Mouse (Mus musculus) midbrain, embryonic 16.5 days (tissue): ENCODE measurements around the gene Colq. TPM values are rescaled to one million over a fixed set of nuclear protein-coding genes. Genes with fewer than 3 reads are reported as not detected.
A peak's percentile ranks its signal among the peaks of the same experiment; 100 is the strongest.

Source experiments
- ATAC-seq: fragments of 200-750 bp; cut with Nextera tagmentation; 2 replicates; pipeline ENCODE4 v1.8.0; 2017; ENCODE audit warnings: moderate TSS enrichment
- H3K27ac ChIP-seq: fragments of 300-500 bp; sonication (generic); 2 replicates; pipeline ENCODE4 v1.5.1; 2014; ENCODE audit warnings: mild to moderate bottlenecking, low read length, mixed read lengths
- H3K27me3 ChIP-seq: fragments of 300-500 bp; sonication (generic); 2 replicates; pipeline ENCODE4 v1.6.1; 2014; ENCODE audit warnings: low read depth, low read length, mixed read lengths; ENCODE audit not compliant: control insufficient read depth, insufficient read depth
- H3K36me3 ChIP-seq: fragments of 300-500 bp; sonication (generic); 2 replicates; pipeline ENCODE4 v1.6.1; 2014; ENCODE audit warnings: mild to moderate bottlenecking, low read length, moderate library complexity, mixed read lengths; ENCODE audit not compliant: control insufficient read depth, insufficient read depth
- H3K4me1 ChIP-seq: fragments of 300-500 bp; sonication (generic); 2 replicates; pipeline ENCODE4 v1.6.1; 2014; ENCODE audit warnings: mild to moderate bottlenecking, low read length, mixed read lengths; ENCODE audit not compliant: control insufficient read depth, insufficient read depth
- H3K4me2 ChIP-seq: fragments of 300-500 bp; sonication (generic); 2 replicates; pipeline ENCODE4 v1.6.1; 2014; ENCODE audit warnings: mild to moderate bottlenecking, low read length, mixed read lengths
- H3K4me3 ChIP-seq: fragments of 300-500 bp; sonication (generic); 2 replicates; pipeline ENCODE4 v1.5.1; 2014; ENCODE audit warnings: low read depth, mild to moderate bottlenecking, low read length, moderate library complexity, mixed read lengths
- H3K9ac ChIP-seq: fragments of 300-500 bp; sonication (generic); 2 replicates; pipeline ENCODE4 v1.6.1; 2014; ENCODE audit warnings: low read depth, low read length, mixed read lengths
- H3K9me3 ChIP-seq: fragments of 300-500 bp; sonication (generic); replicated peaks from 2 replicates; pipeline ENCODE4 v1.6.1; 2014; ENCODE audit warnings: mild to moderate bottlenecking, low read length, mixed read lengths; ENCODE audit not compliant: control insufficient read depth, poor library complexity, severe bottlenecking
- WGBS: fragments of 180-500 bp; shearing (Covaris S2); extraction: QIAGEN DNeasy Blood & Tissue Kit; methylation state at CpG from one replicate; pipeline ENCODE4 v1.1.7; 2014; 5-methylcytosine and 5-hydroxymethylcytosine counted together
- polyA plus RNA-seq: library from polyadenylated mRNA; unstranded; fragments of >200 nt; fragmentation: Nextera tagmentation; extraction: Ambion mirVana; gene quantifications from 2 replicates; pipeline ENCODE4 v1.2.1, GENCODE M21; 2015

Gene Colq
- polyA plus RNA-seq, 1 experiment from 2014 or later: not detected

DNA sequence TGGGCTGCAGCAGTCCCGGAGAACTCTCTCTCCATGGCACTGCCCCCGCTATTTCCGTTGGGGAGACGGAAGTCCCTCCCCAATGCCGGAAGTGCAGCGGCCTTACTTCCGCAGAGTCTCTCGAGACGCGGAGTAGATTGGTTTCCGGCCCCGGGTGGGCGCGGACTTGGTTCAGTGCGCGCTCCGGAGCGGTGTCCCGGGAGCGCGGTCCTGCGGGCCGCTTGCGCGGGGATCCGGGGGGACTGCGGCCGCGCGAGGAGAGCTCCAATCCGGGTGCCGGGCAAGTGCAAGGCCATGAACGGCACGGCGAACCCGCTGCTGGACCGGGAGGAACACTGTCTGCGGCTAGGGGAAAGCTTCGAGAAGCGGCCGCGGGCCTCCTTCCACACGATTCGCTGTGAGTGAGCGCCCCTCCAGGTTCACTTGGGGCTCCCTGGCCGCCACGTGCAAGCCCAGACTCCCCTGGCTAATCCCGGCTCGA is 96.1 kb downstream of the Colq start, which contains the start of gene Mettl6:
Gene Mettl6 (minus strand): TSS at position 66 of the 481 bp plus-strand sequence.
- ATAC-seq: peak; percentile 97
- Histone ChIP-seq H3K9ac (peak within 1 kb of the TSS; percentile 90), H3K27me3 (no peaks in the 10 kb centered on the region), H3K4me1 (peaks cover 32% of the 10 kb centered on the region), H3K9me3 (no peaks in the 10 kb centered on the region), H3K4me2 (peak within 1 kb of the TSS; percentile 87), H3K36me3 (peaks cover 7% of the 10 kb centered on the region; the same call in 1 of the 2 replicates), H3K4me3 (peak within 1 kb of the TSS; percentile 94), H3K27ac (peak within 1 kb of the TSS; percentile 79)
- under 1% methylated on average over 49 of the region's 49 CpGs for WGBS

DNA sequence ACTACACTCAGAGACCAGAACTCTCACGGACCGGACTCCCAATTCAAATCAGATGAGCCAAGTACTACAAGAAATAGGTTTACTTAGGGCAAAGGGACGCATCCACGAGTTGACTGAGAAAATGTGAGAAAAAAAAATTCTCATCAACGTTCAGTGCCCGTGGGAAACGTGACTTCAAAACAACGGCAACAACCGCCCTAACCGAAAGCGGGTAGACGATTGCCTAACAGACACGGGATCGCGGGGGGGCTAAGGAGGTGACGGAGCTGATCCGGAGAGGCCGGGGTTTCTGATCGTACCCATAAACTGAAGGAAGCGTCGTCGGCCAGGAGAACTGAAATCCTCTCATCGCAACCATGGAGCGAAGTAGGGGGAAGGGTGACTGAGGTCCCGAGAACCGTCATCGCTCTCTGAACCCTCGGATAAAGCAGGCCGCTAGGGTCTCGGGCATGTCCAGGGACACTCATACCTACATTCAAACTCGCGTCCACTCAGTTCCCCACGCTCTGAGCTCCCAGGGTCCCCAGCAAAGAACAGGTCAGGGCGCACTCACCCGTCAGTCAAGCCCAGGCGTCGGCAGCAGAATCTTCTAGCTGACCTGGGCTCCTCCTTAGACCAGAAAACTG is 96.7 kb downstream of the Colq start, which contains the start of gene Eaf1:
Gene Eaf1 (plus strand): TSS at position 51 of the 626 bp plus-strand sequence.
- 2% methylated on average over 37 of the region's 37 CpGs for WGBS
- peak within 1 kb of the TSS; percentile 79 for H3K27ac ChIP-seq
- peak; percentile 47 for ATAC-seq

DNA sequence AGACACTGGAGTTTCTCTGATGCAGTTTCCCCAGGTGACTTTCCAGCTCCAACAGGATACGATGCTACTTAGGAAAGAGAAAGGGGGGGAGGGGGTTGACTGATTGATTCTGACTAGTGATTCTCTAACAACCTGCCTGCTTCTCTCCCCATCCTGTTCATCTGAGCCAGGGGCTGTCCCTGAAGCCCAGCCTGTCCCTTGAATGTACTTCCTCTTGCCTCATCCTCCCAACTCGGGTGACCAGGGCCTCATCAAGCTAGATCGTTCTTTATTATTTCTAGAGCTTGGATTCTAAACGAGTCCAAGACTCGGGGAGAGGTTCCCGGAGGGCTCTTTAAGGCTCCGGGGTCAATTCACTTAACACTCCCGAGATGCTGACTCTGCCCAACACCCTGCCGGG is 97.2 kb downstream of the Colq start:
- Histone ChIP-seq H3K36me3 (peaks cover 7% of the 10 kb centered on the region), H3K4me1 (peaks cover 32% of the 10 kb centered on the region), H3K27ac (no peak overlapping the region), H3K4me2 (peak overlapping the region; percentile 87), H3K27me3 (no peaks in the 10 kb centered on the region), H3K9ac (peak overlapping the region; percentile 90), H3K9me3 (no peaks in the 10 kb centered on the region), H3K4me3 (peak overlapping the region; percentile 94)
- 52% methylated on average over 9 of the region's 9 CpGs for WGBS
- no peak for ATAC-seq

More for the DNA sequence above, 96.7 kb downstream of the Colq start, which contains the start of gene Eaf1:
- peak within 1 kb of the TSS; percentile 94 for H3K4me3 ChIP-seq
- no peaks in the 10 kb centered on the region for H3K9me3 ChIP-seq
- H3K4me1 ChIP-seq: peaks cover 32% of the 10 kb centered on the region
- H3K27me3 ChIP-seq: no peaks in the 10 kb centered on the region
- peak within 1 kb of the TSS; percentile 90 for H3K9ac ChIP-seq
- H3K4me2 ChIP-seq: peak within 1 kb of the TSS; percentile 87
- peaks cover 5% of the 10 kb centered on the region; the same call in 1 of the 2 replicates for H3K36me3 ChIP-seq

DNA sequence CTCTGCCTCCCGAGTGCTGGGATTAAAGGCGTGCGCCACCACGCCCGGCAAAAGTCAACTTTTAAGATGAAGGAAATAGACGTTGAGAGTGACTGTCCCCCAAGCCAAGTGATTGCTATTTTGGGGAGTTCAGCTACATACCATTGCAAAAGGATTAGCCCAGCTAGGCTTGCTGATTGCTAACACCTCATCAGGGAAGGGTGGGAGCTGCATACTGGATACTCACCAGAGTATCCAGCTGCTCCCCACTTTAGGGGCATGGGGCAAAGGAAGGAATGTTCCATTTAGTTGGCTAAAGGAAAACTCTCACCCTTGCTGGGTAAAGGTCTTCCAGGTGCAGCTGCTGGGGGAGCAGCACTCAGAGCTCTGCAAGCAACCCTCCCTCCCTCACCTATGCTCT is 103.1 kb downstream of the Colq start:
- Histone ChIP-seq H3K27ac (no peak overlapping the region), H3K4me2 (no peak overlapping the region), H3K9me3 (no peaks in the 10 kb centered on the region), H3K27me3 (no peaks in the 10 kb centered on the region), H3K9ac (no peak overlapping the region), H3K4me1 (peaks cover 5% of the 10 kb centered on the region), H3K4me3 (no peak overlapping the region), H3K36me3 (peaks cover 29% of the 10 kb centered on the region)
- no peak for ATAC-seq
- 92% methylated on average over 6 of the region's 6 CpGs for WGBS

DNA sequence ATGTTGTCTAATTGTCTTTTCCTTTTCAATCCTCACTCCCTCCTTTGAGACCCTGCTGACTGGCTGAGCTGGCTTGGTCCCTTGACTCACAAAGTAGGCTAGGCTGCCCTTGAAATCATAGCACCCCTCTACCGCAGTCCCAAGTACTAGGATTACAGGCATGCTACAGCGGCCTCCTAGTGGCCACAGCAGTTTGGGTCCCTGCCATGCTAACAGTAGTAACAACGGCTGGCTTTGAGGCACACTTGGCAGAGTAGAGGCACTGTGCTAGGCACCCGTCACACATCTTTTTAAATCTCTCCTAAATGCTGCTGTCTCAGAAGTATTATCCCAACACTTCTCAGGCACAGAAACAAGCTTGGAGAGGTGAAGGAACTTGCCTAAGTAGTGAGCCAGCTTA is 104.7 kb downstream of the Colq start:
- Histone ChIP-seq H3K27me3 (no peaks in the 10 kb centered on the region), H3K9ac (no peak overlapping the region), H3K4me1 (no peaks in the 10 kb centered on the region), H3K9me3 (no peaks in the 10 kb centered on the region), H3K4me3 (no peak overlapping the region), H3K4me2 (no peak overlapping the region), H3K27ac (no peak overlapping the region), H3K36me3 (peaks cover 42% of the 10 kb centered on the region)
- WGBS: 87% methylated on average over 4 of the region's 4 CpGs
- no peak for ATAC-seq

DNA sequence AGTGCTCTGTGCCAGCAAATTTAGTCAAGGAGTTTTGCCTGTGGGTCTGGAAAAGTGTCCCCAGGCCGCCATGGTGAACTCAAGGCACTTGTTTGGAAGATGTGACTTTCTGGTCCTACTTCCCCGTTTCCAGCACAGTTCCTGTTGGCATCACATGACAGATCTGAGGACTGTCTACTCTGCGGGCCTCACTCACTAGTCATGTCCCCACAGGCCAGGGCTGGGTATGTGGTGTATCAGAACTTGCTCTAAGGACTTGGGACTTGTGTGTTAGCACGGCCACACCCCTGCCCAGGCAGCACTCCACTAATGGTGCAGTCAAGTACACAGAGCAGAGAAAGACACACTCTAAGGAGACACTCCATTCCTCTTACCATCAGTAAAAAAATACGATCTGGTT is 108.7 kb downstream of the Colq start:
- Histone ChIP-seq H3K4me1 (no peaks in the 10 kb centered on the region), H3K4me3 (no peak overlapping the region), H3K27me3 (no peaks in the 10 kb centered on the region), H3K4me2 (no peak overlapping the region), H3K9ac (no peak overlapping the region), H3K27ac (no peak overlapping the region), H3K9me3 (no peaks in the 10 kb centered on the region), H3K36me3 (peaks cover 51% of the 10 kb centered on the region)
- ATAC-seq: no peak
- 93% methylated on average over 5 of the region's 5 CpGs for WGBS

DNA sequence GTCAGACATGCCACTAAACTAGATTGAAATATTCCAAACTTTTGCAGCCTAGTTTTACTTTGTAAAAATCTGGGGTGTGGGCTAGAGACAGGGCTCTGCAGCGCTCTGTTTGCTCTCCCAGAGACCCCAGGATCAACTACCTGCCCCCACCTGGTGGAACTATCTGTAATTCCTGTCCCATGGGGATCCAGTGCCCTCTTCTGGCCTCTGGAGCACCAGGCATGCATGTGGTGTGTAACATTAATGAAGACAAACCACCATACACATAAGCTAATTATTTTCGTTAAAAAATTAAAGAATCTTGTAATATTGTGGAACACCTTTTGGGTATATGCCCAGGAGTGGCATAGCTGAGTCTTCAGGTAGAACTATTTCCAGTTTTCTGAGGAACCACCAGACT is 117.8 kb downstream of the Colq start:
- Histone ChIP-seq H3K9ac (no peak overlapping the region), H3K9me3 (no peaks in the 10 kb centered on the region), H3K36me3 (peaks cover under 1% of the 10 kb centered on the region; the same call in 1 of the 2 replicates), H3K27ac (no peak overlapping the region), H3K4me3 (no peak overlapping the region), H3K4me2 (no peak overlapping the region), H3K27me3 (no peaks in the 10 kb centered on the region), H3K4me1 (no peaks in the 10 kb centered on the region)
- WGBS: 79% methylated on average over 2 of the region's 2 CpGs
- ATAC-seq: no peak

Other genes with a start within 250 kb of the Colq start
- 156 and 158 TPM in 2 replicates for gene Sh3bp5, start 155.3 kb downstream of the Colq start, polyA plus RNA-seq
- gene Eaf1, start 96.9 kb downstream of the Colq start, polyA plus RNA-seq: 7.3 and 8.6 TPM in 2 replicates
- gene Mettl6, start 96.3 kb downstream of the Colq start, polyA plus RNA-seq: 43.1 and 48.3 TPM in 2 replicates
- not detected in 2 replicates for gene Gm49387, start 49.5 kb upstream of the Colq start, polyA plus RNA-seq
- gene Btd, start 49.7 kb upstream of the Colq start, polyA plus RNA-seq: 15.0 and 17.2 TPM in 2 replicates
- 8.6 and 10.6 TPM in 2 replicates for gene Hacl1, start 49.9 kb upstream of the Colq start, polyA plus RNA-seq
- gene Ankrd28, start 239.3 kb upstream of the Colq start, polyA plus RNA-seq: 9.4 and 10.1 TPM in 2 replicates